Mouse (Mus musculus): ENCODE measurements around the gene Rab33b. TPM values are rescaled to one million over a fixed set of nuclear protein-coding genes. Genes with fewer than 3 reads are reported as not detected.

The Rab33b gene
- polyA plus RNA-seq, 1 experiment from 2014 or later, result 20.4 TPM

DNA sequence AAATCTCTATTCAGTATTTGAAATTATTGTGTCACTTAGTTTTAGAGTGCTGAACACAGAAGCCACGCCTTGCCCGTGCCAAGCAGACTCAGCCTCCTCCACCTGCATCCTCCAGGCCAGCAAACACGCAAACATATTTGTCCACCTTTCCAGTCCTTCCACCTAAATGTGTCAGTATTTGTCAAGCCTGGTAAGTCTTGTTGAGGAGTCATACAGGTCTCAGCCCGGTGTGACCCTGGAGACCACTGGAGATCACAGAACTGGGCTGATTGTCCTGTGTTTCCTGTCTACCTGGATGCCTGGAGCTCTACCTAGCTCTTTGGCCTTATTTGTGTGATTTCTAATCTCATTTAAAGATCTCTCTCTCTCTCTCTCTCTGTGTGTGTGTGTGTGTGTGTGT is 16.2 kb downstream of the Rab33b start:
- H3K4me1 ChIP-seq (ENCODE audit: control insufficient read depth, insufficient read depth, low read length), result peaks cover 2% of the 10 kb centered on the region; the same call in 1 of the 2 replicates
- no peak overlapping the region for H3K4me3 ChIP-seq (ENCODE audit: low read depth, low read length)
- H3K27me3 ChIP-seq (replicated peaks; ENCODE audit: control insufficient read depth, insufficient read depth, low read length), result no peaks in the 10 kb centered on the region; the same call in 1 of the 2 replicates
- no peak overlapping the region for H3K9ac ChIP-seq (ENCODE audit: low read length)
- no peak for ATAC-seq
- H3K27ac ChIP-seq (ENCODE audit: low read depth, low read length), result no peak overlapping the region
- no peaks in the 10 kb centered on the region for H3K9me3 ChIP-seq (replicated peaks; ENCODE audit: control insufficient read depth, low read length)
- no peak overlapping the region for H3K4me2 ChIP-seq (ENCODE audit: low read length)
- H3K36me3 ChIP-seq (ENCODE audit: control insufficient read depth, insufficient read depth, low read length), result 0 out of 2 replicates have a peak, but pooled peaks cover 6% of the 10 kb centered on the region
- no peak for DNase-seq (ENCODE audit: low spot score)
- WGBS, result 87% methylated on average over 4 of the region's 4 CpGs

DNA sequence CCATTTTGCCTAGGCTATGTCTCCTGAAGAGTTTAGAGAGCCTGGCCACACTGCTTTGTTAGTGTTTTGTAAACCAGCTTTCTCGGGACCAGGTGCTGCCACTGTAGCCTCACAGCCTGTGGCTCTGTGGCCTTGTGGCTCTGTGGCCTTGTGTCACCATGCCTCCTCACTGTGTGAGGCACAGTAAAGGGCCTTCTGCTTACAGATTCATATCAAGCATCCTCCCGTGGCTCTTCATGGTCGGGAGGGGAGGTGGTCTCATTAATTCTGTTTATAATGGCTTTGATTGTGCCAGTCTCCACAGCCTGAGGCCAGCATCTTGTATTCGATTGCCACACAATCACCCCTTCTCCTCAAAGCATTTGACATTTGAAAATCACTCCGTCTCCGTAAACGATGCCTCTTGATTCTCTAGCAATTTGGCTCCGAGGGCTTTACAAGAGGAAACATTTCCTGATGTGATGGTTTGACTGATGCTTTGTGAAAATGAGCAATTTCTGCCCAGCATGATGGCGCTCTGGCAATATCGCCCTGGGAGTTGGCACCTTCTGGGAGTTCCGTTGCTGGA is 20.7 kb downstream of the Rab33b start:
- 36% methylated on average over 11 of the region's 11 CpGs for WGBS
- Histone ChIP-seq H3K9ac (ENCODE audit: low read length) (no peak overlapping the region), H3K4me1 (ENCODE audit: control insufficient read depth, insufficient read depth, low read length) (peaks cover 2% of the 10 kb centered on the region; the same call in 1 of the 2 replicates), H3K27me3 (replicated peaks; ENCODE audit: control insufficient read depth, insufficient read depth, low read length) (no peaks in the 10 kb centered on the region; the same call in 1 of the 2 replicates), H3K27ac (ENCODE audit: low read depth, low read length) (no peak overlapping the region; the same call in 1 of the 2 replicates), H3K36me3 (ENCODE audit: control insufficient read depth, insufficient read depth, low read length) (no peaks in the 10 kb centered on the region), H3K9me3 (replicated peaks; ENCODE audit: control insufficient read depth, low read length) (no peaks in the 10 kb centered on the region), H3K4me2 (ENCODE audit: low read length) (no peak overlapping the region), H3K4me3 (ENCODE audit: low read depth, low read length) (no peak overlapping the region)
- DNase-seq (ENCODE audit: low spot score) (peak; percentile 34), ATAC-seq (peak; percentile 46; the same call in 1 of the 2 replicates)

- no peaks in the 10 kb centered on the region for H3K9me3 ChIP-seq (replicated peaks; ENCODE audit: control insufficient read depth, low read length)
- no peak for ATAC-seq
- H3K9ac ChIP-seq (ENCODE audit: low read length), result no peak overlapping the region
- H3K36me3 ChIP-seq (ENCODE audit: control insufficient read depth, insufficient read depth, low read length), result no peaks in the 10 kb centered on the region
- no peak overlapping the region for H3K4me3 ChIP-seq (ENCODE audit: low read depth, low read length)
- H3K27me3 ChIP-seq (replicated peaks; ENCODE audit: control insufficient read depth, insufficient read depth, low read length), result no peaks in the 10 kb centered on the region; the same call in 1 of the 2 replicates
- no peak overlapping the region for H3K27ac ChIP-seq (ENCODE audit: low read depth, low read length)
- no peak for DNase-seq (ENCODE audit: low spot score)
- no peak overlapping the region for H3K4me2 ChIP-seq (ENCODE audit: low read length)
- peaks cover 2% of the 10 kb centered on the region; the same call in 1 of the 2 replicates for H3K4me1 ChIP-seq (ENCODE audit: control insufficient read depth, insufficient read depth, low read length)
- 82% methylated on average over 19 of the region's 19 CpGs for WGBS
These were observed 21.7 kb downstream of the Rab33b start for GRCm38 (mm10) chr3:51505465-51505864.

- Histone ChIP-seq H3K27ac (ENCODE audit: low read depth, low read length) (no peak overlapping the region), H3K9me3 (replicated peaks; ENCODE audit: control insufficient read depth, low read length) (no peaks in the 10 kb centered on the region), H3K36me3 (ENCODE audit: control insufficient read depth, insufficient read depth, low read length) (no peaks in the 10 kb centered on the region), H3K4me3 (ENCODE audit: low read depth, low read length) (no peak overlapping the region), H3K4me1 (ENCODE audit: control insufficient read depth, insufficient read depth, low read length) (no peaks in the 10 kb centered on the region), H3K27me3 (replicated peaks; ENCODE audit: control insufficient read depth, insufficient read depth, low read length) (no peaks in the 10 kb centered on the region), H3K4me2 (ENCODE audit: low read length) (no peak overlapping the region), H3K9ac (ENCODE audit: low read length) (no peak overlapping the region)
- WGBS, result 27% methylated on average over 8 of the region's 8 CpGs
- ATAC-seq (peak; percentile 15; the same call in 1 of the 2 replicates), DNase-seq (ENCODE audit: low spot score) (peak; percentile 81)
These were observed 27.2 kb downstream of the Rab33b start for GRCm38 (mm10) chr3:51510903-51511302.

- Histone ChIP-seq H3K27me3 (replicated peaks; ENCODE audit: control insufficient read depth, insufficient read depth, low read length) (no peaks in the 10 kb centered on the region), H3K4me2 (ENCODE audit: low read length) (no peak overlapping the region), H3K4me1 (ENCODE audit: control insufficient read depth, insufficient read depth, low read length) (no peaks in the 10 kb centered on the region), H3K9ac (ENCODE audit: low read length) (no peak overlapping the region), H3K9me3 (replicated peaks; ENCODE audit: control insufficient read depth, low read length) (no peaks in the 10 kb centered on the region), H3K36me3 (ENCODE audit: control insufficient read depth, insufficient read depth, low read length) (0 out of 2 replicates have a peak, but pooled peaks cover 2% of the 10 kb centered on the region), H3K27ac (ENCODE audit: low read depth, low read length) (no peak overlapping the region), H3K4me3 (ENCODE audit: low read depth, low read length) (no peak overlapping the region)
- DNase-seq (ENCODE audit: low spot score) (no peak), ATAC-seq (no peak)
- 97% methylated on average over 5 of the region's 5 CpGs for WGBS
These were observed 28.3 kb downstream of the Rab33b start for GRCm38 (mm10) chr3:51511983-51512382.

- Histone ChIP-seq H3K9ac (ENCODE audit: low read length) (no peak overlapping the region), H3K4me1 (ENCODE audit: control insufficient read depth, insufficient read depth, low read length) (no peaks in the 10 kb centered on the region), H3K27ac (ENCODE audit: low read depth, low read length) (no peak overlapping the region), H3K27me3 (replicated peaks; ENCODE audit: control insufficient read depth, insufficient read depth, low read length) (no peaks in the 10 kb centered on the region), H3K36me3 (ENCODE audit: control insufficient read depth, insufficient read depth, low read length) (peaks cover 51% of the 10 kb centered on the region), H3K4me3 (ENCODE audit: low read depth, low read length) (no peak overlapping the region), H3K4me2 (ENCODE audit: low read length) (no peak overlapping the region), H3K9me3 (replicated peaks; ENCODE audit: control insufficient read depth, low read length) (no peaks in the 10 kb centered on the region)
- DNase-seq (ENCODE audit: low spot score) (no peak), ATAC-seq (no peak)
- WGBS, result 81% methylated on average over 4 of the region's 4 CpGs
These were observed 33.7 kb downstream of the Rab33b start for GRCm38 (mm10) chr3:51517467-51517866.

DNA sequence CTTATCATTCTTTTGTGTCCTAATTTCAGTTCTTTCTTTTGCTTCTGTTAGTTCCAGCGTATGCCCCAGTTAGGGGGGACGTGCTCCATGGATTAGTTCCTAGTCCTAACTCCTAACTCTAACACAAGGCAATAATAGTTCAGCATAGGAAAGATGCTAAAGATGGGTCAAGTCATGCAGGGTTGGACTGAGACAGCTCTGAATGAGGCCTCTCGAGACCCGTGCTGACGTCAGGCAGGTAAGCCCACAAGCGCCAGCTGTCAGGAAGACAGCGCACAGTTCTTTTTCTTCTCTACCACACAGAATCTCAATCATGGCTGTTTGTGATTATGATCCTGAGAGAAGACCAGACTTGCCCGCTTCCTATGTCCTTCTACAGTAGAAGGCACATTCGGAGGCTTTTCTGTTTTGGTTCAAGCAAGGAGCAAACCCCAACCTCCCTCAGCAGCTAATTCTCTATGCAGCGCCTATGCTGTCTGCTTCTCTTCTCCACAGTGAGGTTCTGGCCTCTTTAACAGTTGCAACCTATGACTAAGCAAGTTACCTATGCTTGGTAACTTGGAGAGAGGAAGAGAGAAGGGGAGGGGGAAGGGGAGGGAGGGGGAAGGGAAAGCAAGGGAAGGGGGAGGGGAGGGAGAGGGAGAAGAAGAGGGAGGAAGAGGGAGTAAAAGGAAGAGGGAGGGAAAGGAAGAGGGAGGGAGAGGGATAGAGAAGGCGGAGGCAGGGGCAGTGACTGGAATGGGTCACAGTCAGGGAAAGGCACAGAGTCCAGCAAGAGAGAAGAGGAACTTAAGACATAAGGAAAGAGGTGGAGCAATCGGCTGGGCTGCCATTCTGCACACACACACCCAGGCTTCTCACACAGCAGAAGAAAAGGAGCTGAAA is 34.4 kb downstream of the Rab33b start:
- no peaks in the 10 kb centered on the region for H3K27me3 ChIP-seq (replicated peaks; ENCODE audit: control insufficient read depth, insufficient read depth, low read length)
- no peak overlapping the region for H3K27ac ChIP-seq (ENCODE audit: low read depth, low read length)
- WGBS, result 78% methylated on average over 12 of the region's 12 CpGs
- H3K4me1 ChIP-seq (ENCODE audit: control insufficient read depth, insufficient read depth, low read length), result no peaks in the 10 kb centered on the region
- DNase-seq (ENCODE audit: low spot score) (no peak), ATAC-seq (no peak)
- no peak overlapping the region for H3K9ac ChIP-seq (ENCODE audit: low read length)
- H3K36me3 ChIP-seq (ENCODE audit: control insufficient read depth, insufficient read depth, low read length), result peaks cover 58% of the 10 kb centered on the region
- H3K4me3 ChIP-seq (ENCODE audit: low read depth, low read length), result no peak overlapping the region
- H3K9me3 ChIP-seq (replicated peaks; ENCODE audit: control insufficient read depth, low read length), result no peaks in the 10 kb centered on the region
- no peak overlapping the region for H3K4me2 ChIP-seq (ENCODE audit: low read length)

DNA sequence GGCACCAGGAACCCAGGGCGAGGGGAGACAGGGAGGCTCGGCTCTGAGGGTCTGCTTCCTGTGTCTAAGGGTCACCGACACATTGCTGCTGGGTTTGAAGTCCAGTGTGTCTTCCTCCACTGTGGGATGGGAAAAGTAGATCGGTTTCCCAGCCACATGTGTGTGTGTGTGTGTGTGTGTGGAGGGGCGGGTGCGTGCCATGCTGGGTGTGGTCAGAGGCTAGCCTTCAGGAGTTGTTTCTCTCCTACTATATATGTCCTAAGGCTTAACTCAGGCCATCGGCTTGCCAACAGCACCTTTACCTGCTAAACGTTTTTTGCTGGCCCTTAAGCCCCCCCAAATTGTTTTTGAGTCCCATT is 35.0 kb downstream of the Rab33b start:
- DNase-seq (ENCODE audit: low spot score) (no peak), ATAC-seq (no peak)
- Histone ChIP-seq H3K36me3 (ENCODE audit: control insufficient read depth, insufficient read depth, low read length) (peaks cover 64% of the 10 kb centered on the region), H3K9ac (ENCODE audit: low read length) (no peak overlapping the region), H3K4me3 (ENCODE audit: low read depth, low read length) (no peak overlapping the region), H3K4me1 (ENCODE audit: control insufficient read depth, insufficient read depth, low read length) (no peaks in the 10 kb centered on the region), H3K27me3 (replicated peaks; ENCODE audit: control insufficient read depth, insufficient read depth, low read length) (no peaks in the 10 kb centered on the region), H3K4me2 (ENCODE audit: low read length) (no peak overlapping the region), H3K9me3 (replicated peaks; ENCODE audit: control insufficient read depth, low read length) (no peaks in the 10 kb centered on the region), H3K27ac (ENCODE audit: low read depth, low read length) (no peak overlapping the region)
- 78% methylated on average over 8 of the region's 8 CpGs for WGBS

DNA sequence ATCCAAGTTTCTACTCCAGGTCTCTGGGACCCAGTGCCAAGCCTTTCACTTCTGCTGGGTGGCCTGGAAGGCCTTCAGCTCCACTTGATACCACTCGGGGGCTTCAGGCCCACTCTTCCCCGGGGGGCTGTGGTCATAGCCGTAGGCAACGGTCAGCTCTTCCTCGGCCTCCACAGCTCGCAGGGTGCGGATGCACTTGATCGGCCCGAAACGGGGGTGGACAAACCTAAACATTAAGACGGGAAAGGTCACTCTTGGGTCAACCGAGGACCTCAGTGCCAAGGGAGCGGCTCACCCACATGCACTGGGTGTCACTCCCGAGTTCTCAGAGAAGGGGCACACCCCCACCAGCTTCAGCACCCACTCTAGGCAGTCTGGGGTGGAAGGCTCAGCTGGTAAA is 37.5 kb downstream of the Rab33b start:
- Histone ChIP-seq H3K4me3 (ENCODE audit: low read depth, low read length) (no peak overlapping the region), H3K4me2 (ENCODE audit: low read length) (no peak overlapping the region), H3K36me3 (ENCODE audit: control insufficient read depth, insufficient read depth, low read length) (peaks cover 87% of the 10 kb centered on the region), H3K27ac (ENCODE audit: low read depth, low read length) (no peak overlapping the region), H3K9ac (ENCODE audit: low read length) (no peak overlapping the region), H3K4me1 (ENCODE audit: control insufficient read depth, insufficient read depth, low read length) (no peaks in the 10 kb centered on the region), H3K9me3 (replicated peaks; ENCODE audit: control insufficient read depth, low read length) (no peaks in the 10 kb centered on the region), H3K27me3 (replicated peaks; ENCODE audit: control insufficient read depth, insufficient read depth, low read length) (no peaks in the 10 kb centered on the region)
- WGBS, result 93% methylated on average over 14 of the region's 14 CpGs
- ATAC-seq (no peak), DNase-seq (ENCODE audit: low spot score) (no peak)

All from forebrain, embryonic 14.5 days (tissue).